8 mouse cellular contexts compared by ENCODE assay signal in genomic region chr2:167765072-167765800, GRCm38 (mm10).
DNase-seq lines count a peak whose midpoint lies in the region; ATAC-seq lines count a peak whose summit lies in the region.

No protein-coding gene starts in this region.

- peaks cover 38% of the 10 kb centered on the region for H3K4me1 ChIP-seq in forebrain, embryonic 10.5 days
- peaks cover 2% of the 10 kb centered on the region; the same call in 1 of the 2 replicates for H3K4me1 ChIP-seq in forebrain, embryonic 12.5 days
- H3K4me1 ChIP-seq in limb, embryonic 10.5 days = peaks cover 22% of the 10 kb centered on the region
- H3K4me1 ChIP-seq in stomach, embryonic 14.5 days (ENCODE audit: control insufficient read depth, insufficient read depth, low read length) = peaks cover 14% of the 10 kb centered on the region; the same call in 1 of the 2 replicates

- H3K27me3 ChIP-seq in forebrain, embryonic 10.5 days (ENCODE audit: poor library complexity, severe bottlenecking) = 0 out of 2 replicates have a peak, but pooled peaks cover 4% of the 10 kb centered on the region
- H3K27me3 ChIP-seq in forebrain, embryonic 12.5 days = no peaks in the 10 kb centered on the region
- H3K27me3 ChIP-seq in limb, embryonic 10.5 days (ENCODE audit: low read depth, poor library complexity, severe bottlenecking) = 0 out of 2 replicates have a peak, but pooled peaks cover 3% of the 10 kb centered on the region
- H3K27me3 ChIP-seq in stomach, embryonic 14.5 days (ENCODE audit: control insufficient read depth, insufficient read depth, low read length) = no peaks in the 10 kb centered on the region

- H3K36me3 ChIP-seq in forebrain, embryonic 10.5 days (replicated peaks) = no peaks in the 10 kb centered on the region
- H3K36me3 ChIP-seq in forebrain, embryonic 12.5 days (replicated peaks) = no peaks in the 10 kb centered on the region
- H3K36me3 ChIP-seq in limb, embryonic 10.5 days = no peaks in the 10 kb centered on the region
- H3K36me3 ChIP-seq in stomach, embryonic 14.5 days (ENCODE audit: control insufficient read depth, insufficient read depth, low read length) = no peaks in the 10 kb centered on the region

- no peak for ATAC-seq in forebrain, embryonic 12.5 days (ENCODE audit: low FRiP score)
- peak; percentile 74; the same call in 1 of the 2 replicates for ATAC-seq in stomach, embryonic 14.5 days (ENCODE audit: insufficient number of reproducible peaks, insufficient read depth, low FRiP score, low read depth)

- no peaks in the 10 kb centered on the region for H3K9me3 ChIP-seq in forebrain, embryonic 10.5 days
- no peaks in the 10 kb centered on the region for H3K9me3 ChIP-seq in forebrain, embryonic 12.5 days
- no peaks in the 10 kb centered on the region for H3K9me3 ChIP-seq in limb, embryonic 10.5 days (replicated peaks)
- no peaks in the 10 kb centered on the region for H3K9me3 ChIP-seq in stomach, embryonic 14.5 days (ENCODE audit: control insufficient read depth, low read depth, low read length)

- H3K4me2 ChIP-seq in forebrain, embryonic 12.5 days = no peak overlapping the region
- H3K4me2 ChIP-seq in stomach, embryonic 14.5 days (replicated peaks; ENCODE audit: low read depth, low read length) = no peak overlapping the region

- 64% methylated on average over 22 of the region's 22 CpGs for WGBS in forebrain, embryonic 10.5 days
- WGBS in forebrain, embryonic 12.5 days = 58% methylated on average over 22 of the region's 22 CpGs
- WGBS in limb, embryonic 10.5 days = 54% methylated on average over 22 of the region's 22 CpGs
- WGBS in stomach, embryonic 14.5 days = 31% methylated on average over 22 of the region's 22 CpGs

- no peak overlapping the region for H3K4me3 ChIP-seq in forebrain, embryonic 10.5 days
- no peak overlapping the region for H3K4me3 ChIP-seq in forebrain, embryonic 12.5 days (replicated peaks)
- no peak overlapping the region for H3K4me3 ChIP-seq in limb, embryonic 10.5 days
- no peak overlapping the region for H3K4me3 ChIP-seq in stomach, embryonic 14.5 days (ENCODE audit: low read depth, low read length)

- H3K9ac ChIP-seq in forebrain, embryonic 12.5 days = no peak overlapping the region
- H3K9ac ChIP-seq in stomach, embryonic 14.5 days (replicated peaks; ENCODE audit: low read depth, low read length) = no peak overlapping the region

- H3K27ac ChIP-seq in forebrain, embryonic 10.5 days = peak overlapping the region; percentile 79
- no peak overlapping the region for H3K27ac ChIP-seq in forebrain, embryonic 12.5 days
- H3K27ac ChIP-seq in limb, embryonic 10.5 days = peak overlapping the region; percentile 79
- peak overlapping the region; percentile 11; the same call in 1 of the 2 replicates for H3K27ac ChIP-seq in stomach, embryonic 14.5 days (ENCODE audit: low read length)

- peak; percentile 49 for DNase-seq in forebrain, embryonic 10.5 days (ENCODE audit: extremely low spot score, low spot score)
- DNase-seq in embryo, embryonic 11.5 days (ENCODE audit: low read depth, low spot score) = peak; percentile 39
- peak; percentile 65 to 89 for DNase-seq in gastrocnemius, postnatal 4 days (ENCODE audit: low spot score in 2 of 2)
- DNase-seq in kidney, adult 11 months = peak; percentile 96
- DNase-seq in limb, embryonic 10.5 days (ENCODE audit: low spot score) = peak; percentile 67
- peak; percentile 59 for DNase-seq in mesoderm, embryonic 11.5 days (ENCODE audit: low read depth, low spot score)

Comparison
In these comparisons a context has a peak if more than half of its experiments do, and no peak if none do; other contexts are left out.
1. DNase-seq: peak in every context shown above with its lines; median percentile 96 in kidney, adult 11 months; 77 in gastrocnemius, postnatal 4 days; 67 in limb, embryonic 10.5 days; 59 in mesoderm, embryonic 11.5 days; 49 in forebrain, embryonic 10.5 days; 39 in embryo, embryonic 11.5 days.